Mouse (Mus musculus) heart, postnatal 36 days (tissue): ENCODE data around the gene Atrnl1. TPM values are rescaled to one million over a fixed set of nuclear protein-coding genes. Genes with fewer than 3 reads are reported as not detected.

Source experiments
- DNase-seq, 2 experiments: peaks; one replicate each; pipeline ENCODE4 v3.0.0; 2021 to 2022
- intact Hi-C: fragments of 180-260 bp; cut with DNase I; formaldehyde crosslinking; loops from one replicate; pipeline ENCODE4 v1.15.1; 2025
- microRNA-seq, 2 experiments: library from miRNA; unstranded; fragments of <30 nt; microRNA quantifications; one replicate each; pipeline ENCODE4 v1.2.0; 2021; ENCODE audit warnings: borderline number of aligned reads in 2 of 2
- total RNA-seq, 2 experiments: library from RNA; stranded (reverse); gene quantifications; 2 replicates each; pipeline ENCODE4 v1.2.3; 2021

Gene Atrnl1
- total RNA-seq, 2 experiments from 2014 or later, result 15.4 to 15.8 TPM

GRCm38 (mm10) chr19:58161569-58161968, 550.7 kb downstream of the Atrnl1 start:
- DNase-seq, result no peak

GRCm38 (mm10) chr19:58164896-58165634, 554.2 kb downstream of the Atrnl1 start:
- intact Hi-C loops, result no loop called here
- no peak for DNase-seq

More at GRCm38 (mm10) chr19:58161569-58161968, 550.7 kb downstream of the Atrnl1 start:
- intact Hi-C loops, result no loop called here

- intact Hi-C loops, result no loop called here
Observed at GRCm38 (mm10) chr19:58165635-58166015, 554.8 kb downstream of the Atrnl1 start.

GRCm38 (mm10) chr19:58166147-58166546, 555.3 kb downstream of the Atrnl1 start:
- no peak for DNase-seq
- intact Hi-C loops, result no loop called here

More at GRCm38 (mm10) chr19:58165635-58166015, 554.8 kb downstream of the Atrnl1 start:
- DNase-seq, result no peak

GRCm38 (mm10) chr19:58178410-58178809, 567.6 kb downstream of the Atrnl1 start:
- intact Hi-C loops, result no loop called here

GRCm38 (mm10) chr19:58180773-58181172, 569.9 kb downstream of the Atrnl1 start:
- intact Hi-C loops, result no loop called here
- DNase-seq, result no peak

More at GRCm38 (mm10) chr19:58178410-58178809, 567.6 kb downstream of the Atrnl1 start:
- no peak for DNase-seq

Small RNA genes lying within 50 kb of the gene (microRNA-seq; reads per million reads assigned to microRNA genes)
- 0 reads per million in 2 experiments for gene Mir5623

Other genes starting within 250 kb of the Atrnl1 start
- gene Trub1, start 158.1 kb upstream of the Atrnl1 start, total RNA-seq, result 1 to 10 TPM; 4.6 to 7.9 TPM